Mouse (Mus musculus): ENCODE measurements around the gene Wnk2. TPM values are rescaled to one million over a fixed set of nuclear protein-coding genes. Genes with fewer than 3 reads are reported as not detected.

Wnk2 gene
- polyA plus RNA-seq, 2 experiments from 2014 or later: not detected

DNA sequence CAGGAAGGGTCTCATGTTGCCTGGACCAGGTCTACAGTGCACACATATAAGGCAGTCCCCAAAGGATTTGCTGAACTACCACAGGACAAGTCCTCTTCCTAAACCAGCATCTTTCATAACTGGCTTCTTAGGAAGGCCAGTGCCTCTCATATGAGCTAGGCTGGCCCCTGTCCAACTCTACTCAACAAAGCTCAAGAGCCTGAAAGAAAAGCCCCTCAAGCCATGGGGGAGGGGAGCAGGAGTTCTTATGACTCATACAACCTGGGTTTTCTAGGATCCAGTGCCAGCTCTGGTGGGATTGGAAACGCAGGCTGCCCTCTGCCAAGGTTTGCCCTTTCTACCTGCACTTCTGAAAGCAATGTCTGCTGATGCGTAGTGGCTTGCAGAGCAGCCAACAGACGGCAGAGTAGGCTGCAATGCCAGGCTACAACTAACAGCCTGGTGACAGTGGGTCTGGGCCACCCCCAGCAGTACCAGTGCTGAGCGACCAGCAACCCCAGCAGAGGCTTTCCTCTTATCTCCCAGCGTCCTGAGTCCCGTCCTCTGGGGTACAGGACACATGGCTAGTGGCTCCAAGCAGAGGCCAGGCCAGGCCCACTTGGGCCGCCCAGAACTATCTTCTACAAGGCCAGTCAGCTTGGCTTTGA is 110.8 kb downstream of the Wnk2 start:
- ATAC-seq: no peak

DNA sequence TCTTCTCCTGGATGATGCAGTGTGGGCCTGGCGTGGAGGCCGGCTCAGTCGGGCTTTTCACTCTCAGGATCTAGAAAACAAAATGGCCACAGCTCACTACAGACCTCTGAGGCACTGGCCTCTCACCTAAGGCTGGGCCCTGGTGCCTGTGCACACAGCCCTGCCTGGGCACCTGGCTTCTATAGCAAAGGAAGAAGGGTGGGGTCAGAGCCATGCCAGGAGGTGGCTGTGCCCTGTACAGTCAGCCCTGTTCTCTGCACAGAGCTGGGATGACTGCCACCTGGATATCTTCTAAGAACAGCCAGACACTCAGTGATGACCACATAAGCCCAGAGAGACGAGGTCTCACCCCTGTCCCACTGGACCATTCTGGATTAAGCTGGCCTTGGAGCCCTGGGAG is 111.4 kb downstream of the Wnk2 start:
- ATAC-seq: no peak

DNA sequence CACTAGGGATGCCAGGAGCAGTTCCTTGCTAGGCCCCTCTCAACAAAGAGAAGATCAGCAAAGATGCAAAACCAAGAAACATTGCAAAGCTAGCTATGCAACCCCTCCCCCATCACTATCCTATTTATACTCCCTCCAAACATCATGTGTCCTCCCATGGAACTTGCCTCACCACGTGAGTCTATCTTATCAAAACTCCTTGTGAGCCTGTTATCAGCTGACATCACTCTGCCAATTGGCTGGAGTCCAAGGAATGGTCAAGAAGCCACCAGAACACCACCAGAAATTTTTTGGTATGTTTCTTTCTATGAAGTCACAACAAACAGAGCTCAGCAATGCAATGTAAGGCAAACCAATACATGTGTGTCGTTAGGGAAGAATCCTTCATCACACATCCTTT is 116.8 kb downstream of the Wnk2 start:
- ATAC-seq: no peak

DNA sequence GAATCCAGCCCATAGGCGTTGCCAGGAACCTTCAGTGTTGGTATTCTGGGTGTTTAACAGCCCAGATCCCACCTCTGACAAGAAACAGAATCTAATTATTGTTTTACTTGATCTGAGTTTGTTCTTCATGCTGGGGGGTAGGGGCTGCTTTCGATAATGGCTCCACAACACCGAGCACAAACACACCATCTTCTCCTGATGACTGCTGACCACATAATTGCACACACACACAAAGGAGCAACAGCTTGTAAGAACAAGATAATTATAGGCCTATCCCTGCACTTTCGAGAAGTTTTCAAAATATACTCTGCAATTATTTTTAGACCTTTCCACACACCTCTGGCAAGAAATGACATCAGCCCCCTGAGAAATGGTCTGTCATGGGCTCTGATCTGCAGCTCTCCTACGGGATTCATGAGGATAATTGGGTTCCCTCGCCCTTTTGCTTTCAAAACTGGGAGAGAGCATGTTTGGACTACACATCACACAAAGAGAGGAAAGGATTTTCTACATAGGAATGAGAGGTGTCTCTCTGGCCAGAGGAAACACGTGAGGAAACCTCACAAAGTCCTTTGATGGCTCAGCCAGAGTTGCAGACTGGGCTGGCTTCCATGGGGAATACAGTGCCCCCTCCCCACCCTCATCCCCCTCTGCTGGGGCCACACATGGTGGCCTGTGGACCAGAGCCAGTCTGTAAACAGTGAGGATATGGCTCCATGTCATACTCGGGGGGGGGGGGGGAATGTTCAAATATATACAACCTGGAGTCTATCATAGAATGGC is 118.9 kb downstream of the Wnk2 start:
- ATAC-seq: no peak

DNA sequence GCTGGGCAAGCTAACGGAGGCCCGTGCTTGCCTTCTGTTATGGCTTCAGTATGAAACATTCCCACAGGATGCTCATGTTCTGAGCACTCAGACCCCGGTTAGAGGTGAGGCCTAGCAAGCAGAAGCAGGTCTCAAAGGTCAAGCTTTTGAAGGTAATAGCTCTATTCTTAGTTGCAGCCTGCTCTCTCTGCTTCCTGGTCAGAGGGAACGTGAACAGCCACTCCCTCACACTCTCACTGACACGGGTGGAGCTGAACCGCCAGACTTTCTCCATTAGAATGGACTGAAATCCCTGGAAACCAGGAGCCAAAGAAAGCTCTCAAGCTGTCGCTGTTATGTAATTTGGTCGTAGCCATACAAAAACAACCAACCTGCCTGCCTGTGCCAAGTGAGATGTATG is 120.8 kb downstream of the Wnk2 start:
- ATAC-seq: no peak

DNA sequence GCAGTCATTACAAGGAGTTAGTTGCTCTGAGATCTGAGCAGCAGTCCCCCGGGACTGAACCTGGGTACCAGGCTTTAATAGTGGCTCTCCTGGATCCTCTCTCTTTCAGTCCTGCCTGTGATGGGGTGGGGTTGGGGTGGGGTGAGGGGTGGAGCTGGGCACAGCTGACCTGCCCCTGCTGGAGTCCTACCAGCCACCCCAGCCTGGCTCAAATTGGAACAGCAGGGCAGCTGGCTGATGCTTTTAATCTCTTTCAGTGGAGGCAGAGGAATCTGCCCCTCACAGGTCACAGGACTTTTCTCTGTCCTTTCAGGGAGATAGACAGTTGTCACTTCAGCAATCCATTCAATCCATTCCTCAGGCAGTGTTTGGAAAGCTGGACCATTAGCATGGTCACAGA is 122.3 kb downstream of the Wnk2 start:
- no peak for ATAC-seq

DNA sequence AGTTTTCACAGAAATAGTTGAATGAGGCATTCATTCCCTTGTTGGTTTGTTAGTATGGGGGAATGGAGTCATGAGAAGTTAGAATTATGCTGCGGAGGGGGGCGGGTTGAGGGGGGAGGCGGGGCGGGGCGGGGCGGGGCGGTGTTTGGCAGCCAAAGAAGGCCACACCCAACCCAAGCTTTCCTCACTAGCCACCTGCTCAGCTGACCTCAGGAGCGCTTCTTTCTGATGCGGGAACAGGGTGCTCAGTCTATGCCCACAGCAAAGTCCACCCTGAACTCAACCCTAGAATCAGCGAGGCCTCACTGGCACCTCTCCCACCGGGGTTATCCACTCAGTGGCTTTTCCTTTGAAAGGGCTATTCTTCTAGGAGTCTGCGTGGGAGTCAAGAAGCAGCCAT is 123.1 kb downstream of the Wnk2 start:
- ATAC-seq: no peak

DNA sequence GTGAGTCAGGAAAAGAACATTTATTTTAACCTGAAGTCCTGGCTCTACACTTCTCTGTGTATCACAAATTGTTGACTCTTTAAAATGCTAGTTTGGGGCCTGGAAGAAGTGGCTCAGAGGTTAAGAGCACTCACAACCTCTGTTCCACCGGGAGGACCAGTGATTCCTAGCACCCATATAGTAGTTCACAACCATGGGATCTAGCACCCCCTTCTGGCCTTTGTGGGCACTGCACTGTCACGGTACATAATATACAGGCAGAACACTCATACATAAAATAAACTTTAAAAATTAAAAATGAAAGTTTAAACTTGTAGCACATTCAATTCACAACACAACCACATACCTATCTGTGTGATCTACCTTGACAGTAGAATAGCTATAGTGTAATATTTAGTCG is 126.1 kb downstream of the Wnk2 start:
- ATAC-seq: no peak

DNA sequence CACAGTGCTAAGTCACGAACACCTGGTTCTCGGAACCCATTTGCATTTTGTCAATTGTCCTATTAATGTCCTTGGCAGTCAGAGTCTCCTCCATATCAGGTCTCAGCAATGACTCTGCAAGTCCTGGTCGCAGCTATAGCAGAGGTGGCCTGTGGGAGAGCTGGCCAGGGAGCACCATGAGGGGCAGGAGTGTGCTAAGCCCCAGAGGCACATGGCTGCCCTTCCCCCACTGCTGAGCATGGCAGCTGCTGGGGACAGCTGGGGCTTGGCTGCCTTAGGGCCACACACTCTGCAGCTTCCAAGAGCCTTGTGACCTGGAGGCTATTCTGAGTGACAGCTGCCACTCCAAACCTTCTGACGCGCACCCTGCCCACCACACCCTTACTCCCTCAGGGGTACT is 127.7 kb downstream of the Wnk2 start:
- ATAC-seq: no peak

DNA sequence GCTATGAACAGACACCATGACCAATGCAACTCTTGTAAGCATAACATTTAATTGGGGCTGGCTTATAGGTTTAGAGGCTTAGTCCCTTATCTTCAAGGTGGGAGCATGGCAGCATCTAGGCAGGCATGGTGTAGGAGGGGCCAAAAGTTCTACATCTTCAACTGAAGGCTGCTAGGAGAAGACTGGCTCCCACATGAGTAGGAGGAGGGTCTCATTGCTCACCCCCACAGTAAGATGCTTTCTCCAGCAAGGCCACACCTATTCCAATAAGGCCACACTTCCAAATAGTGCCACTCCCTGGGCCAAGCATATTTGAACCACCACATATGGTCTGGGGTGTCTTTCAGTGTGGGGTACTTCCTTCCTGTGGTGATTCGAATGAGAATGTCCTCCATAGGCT is 130.4 kb downstream of the Wnk2 start:
- ATAC-seq: no peak

DNA sequence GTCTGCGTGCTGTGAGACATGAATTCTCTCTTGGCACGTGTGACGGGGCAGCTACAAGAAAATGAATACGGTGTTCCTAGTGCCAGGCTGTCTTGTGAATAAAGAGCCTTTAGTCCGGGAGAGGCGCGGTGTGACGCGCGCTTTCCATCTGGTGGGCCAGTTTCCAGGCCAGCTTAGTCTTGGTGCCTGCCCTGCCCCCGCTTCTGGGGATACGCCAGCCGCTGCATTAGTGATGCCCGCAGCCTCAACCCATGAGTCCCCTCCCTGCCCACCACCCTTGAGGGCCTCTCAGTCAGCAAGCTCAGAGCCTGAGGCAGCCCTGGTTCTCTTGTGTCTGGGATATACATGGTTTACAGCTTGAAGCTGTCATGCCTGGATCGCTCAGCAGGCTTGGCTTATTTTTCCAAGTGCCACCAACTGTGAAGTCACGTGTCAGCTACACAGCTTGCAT is 131.5 kb downstream of the Wnk2 start:
- no peak for ATAC-seq

DNA sequence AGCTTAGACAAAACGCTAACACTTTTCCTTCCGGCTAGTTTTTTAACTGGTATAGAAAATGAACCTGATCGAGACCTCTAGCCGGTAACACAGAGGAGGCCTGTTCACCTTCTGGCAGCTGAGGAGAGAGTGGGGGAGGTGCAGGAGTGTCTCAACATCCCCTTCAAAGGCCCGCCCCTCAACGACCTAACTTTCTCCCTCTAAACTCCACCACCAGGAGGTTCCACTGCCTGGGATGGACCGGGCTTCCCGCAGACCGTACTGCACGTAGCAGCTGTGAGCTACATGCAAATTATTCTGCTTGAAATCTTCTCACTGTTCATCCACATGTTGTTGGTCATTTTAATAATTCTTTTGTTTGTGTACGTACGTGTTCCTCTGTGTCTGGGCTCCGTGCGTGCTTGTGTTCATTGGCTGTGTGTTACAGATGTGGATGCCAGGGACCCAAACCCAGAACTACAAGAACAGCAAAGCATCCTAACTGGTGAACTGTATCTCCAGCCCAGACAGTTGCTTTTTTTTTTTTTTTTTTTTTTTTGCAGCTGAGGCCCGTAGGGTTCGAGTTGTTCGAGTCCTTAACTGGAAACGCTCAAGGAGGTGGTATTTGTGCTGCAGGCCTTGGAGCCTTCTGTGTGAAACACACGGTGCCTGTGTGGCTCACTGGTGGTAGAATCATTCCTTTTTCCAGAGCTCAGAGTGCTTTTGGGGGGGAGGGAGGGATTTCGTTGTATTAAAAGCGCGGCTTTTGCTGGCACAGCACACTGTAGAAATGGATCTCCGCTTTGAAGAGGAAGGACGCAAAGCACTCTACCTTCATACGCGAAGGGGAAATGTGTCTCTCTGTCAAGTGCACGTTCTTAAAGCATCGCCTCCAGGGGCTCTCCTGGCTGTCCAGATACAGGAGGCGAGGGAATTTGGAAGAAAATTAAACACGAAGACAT is 132.2 kb downstream of the Wnk2 start:
- peak; percentile 10 for ATAC-seq

DNA sequence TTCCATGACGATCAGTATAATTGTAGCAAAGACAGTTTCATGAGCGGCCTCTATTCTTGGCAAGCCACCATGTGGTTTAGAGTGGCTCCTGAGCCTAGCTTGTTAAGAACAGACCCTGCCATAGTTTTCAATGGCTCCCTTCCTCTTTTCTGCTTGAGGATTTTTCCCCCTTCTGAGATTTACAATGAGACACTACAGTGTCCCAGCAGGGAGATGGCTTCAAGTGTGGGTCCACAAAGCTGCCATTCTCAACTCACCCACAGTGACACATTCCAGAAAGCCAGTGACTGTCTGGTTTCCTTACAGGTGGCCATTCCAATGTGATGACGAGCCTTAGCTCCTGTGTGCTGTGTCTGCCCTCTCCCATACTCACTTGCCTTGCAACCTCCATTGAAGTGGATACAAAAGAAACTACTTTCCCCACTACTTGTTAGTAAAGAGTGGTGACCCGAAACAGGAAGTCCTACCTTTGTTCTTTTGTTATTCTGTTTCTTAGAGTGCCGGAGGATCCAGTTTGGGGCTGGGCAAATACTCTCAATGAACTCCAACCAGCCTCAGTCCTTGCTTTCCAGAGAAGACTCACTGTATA is 134.5 kb downstream of the Wnk2 start:
- no peak for ATAC-seq

DNA sequence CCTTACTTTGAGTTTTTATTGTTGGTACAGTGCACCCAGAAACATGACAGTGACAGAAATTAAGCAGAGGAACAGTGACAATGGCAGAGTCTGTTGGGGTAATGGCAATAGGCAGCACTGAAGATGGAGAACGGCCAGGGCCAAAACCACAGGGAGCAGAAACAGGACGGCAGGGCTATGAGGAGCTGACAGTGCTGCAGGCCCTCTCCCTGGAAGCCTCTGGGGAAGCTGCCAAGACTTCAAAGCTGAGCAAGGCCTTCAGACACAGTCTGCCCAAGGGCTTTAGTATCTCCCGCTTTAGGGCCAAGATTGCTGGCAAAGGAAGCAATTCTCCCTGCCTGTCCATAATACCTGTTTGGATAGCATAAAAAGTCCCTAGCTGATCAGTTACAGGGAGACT is 146.1 kb downstream of the Wnk2 start:
- ATAC-seq: no peak

DNA sequence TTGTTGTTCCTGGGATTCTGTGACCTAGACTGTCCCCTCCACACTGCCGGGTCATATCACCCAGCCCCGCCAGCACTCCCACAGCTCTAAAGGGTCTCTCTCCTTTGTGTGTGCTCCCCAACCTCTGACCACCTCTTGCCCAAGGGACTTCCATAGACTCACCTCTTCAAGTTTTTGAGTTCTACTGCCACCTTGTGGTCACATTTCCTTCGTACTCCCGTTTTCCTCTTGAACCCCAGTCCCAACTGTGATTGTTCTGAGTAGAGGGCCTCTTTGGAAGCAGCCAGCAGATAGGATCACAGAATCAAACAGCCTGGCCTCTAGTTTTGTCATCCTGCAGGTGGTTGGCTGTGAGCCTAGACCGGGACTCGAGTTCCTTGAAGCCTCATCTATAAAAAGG is 149.2 kb downstream of the Wnk2 start:
- ATAC-seq: no peak

DNA sequence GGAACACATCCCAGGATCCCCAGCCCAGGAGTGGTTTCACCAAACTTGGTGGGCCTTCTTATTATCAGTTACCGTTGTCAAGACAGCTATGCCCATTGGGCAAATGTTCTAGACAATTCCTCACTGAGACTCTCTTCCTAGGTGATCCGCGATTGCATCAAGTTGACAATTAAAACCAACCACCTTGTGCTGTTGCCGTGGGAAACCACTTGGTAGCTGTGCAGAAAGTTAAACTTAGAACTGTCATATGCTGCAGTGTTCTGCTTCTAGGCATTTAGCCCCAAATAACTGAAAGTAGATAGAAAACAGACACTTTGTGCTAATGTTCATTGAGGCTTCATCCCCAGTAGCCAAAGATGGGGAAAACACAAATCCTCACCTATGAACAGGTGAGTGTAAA is 151.1 kb downstream of the Wnk2 start:
- no peak for ATAC-seq

DNA sequence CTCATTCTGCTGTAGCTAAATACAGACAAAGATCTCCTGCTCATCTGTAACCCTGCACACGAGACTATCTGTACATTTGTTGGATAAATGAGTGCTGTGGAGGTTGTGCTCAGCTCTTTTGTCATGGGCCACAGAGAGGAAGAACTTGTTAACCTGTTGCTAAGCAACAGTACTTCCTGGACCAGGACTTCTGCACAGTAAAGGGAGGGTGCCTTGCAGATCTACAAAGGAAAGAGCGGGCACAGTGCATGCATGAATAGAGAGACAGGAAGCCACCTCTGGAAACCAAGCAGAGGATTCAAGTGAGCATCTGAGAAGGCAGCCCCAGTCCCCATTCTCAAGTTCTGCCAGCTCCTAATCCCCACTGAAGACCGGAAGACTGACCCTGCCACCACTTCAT is 152.9 kb downstream of the Wnk2 start:
- ATAC-seq: peak; percentile 100

DNA sequence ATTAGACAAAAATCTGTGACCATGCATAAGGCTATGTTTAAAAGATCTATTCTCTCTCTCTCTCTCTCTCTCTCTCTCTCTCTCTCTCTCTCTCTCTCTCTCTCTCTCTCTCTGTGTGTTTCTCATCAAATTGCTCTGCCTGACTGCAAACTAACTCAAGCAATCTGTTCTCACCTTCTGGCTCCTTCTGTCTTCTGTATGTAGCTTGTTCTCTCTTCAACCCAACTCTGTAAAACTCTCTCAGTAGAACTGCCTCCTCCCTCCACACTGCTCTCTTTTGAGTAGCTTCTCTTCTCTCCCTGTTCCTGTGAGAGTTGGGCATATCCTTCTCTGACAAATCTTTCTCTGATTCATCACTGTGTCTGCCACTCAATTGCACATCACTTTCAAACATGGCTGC is 154.9 kb downstream of the Wnk2 start:
- no peak for ATAC-seq

DNA sequence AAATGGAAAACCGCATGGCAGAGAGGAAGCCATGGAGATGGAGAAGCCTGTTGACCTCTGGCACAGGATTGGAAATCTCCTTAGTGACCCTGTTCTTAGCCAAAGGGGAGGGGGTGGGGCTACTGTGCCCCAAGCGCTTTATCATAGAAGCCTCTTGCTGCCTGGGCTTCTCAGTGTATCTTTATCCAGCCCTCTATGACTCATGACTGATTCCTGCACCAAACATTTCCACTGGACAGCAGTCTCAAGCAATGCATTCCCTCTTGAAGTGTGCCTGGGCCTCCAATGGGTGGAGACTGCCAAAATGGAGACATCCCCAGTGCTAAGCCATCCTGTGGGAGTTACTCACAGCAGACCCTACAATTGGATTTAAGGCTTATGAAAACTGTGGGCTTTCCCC is 157.7 kb downstream of the Wnk2 start:
- ATAC-seq: no peak

Data from activated CD4-positive, CD25-positive, alpha-beta regulatory T cell, adult 4 months (primary cell).